Mouse (Mus musculus) neural tube, embryonic 13.5 days (tissue): Measurements from ENCODE around the gene AU021092. TPM values are rescaled to one million over a fixed set of nuclear protein-coding genes. Genes with fewer than 3 reads are reported as not detected.
A peak's percentile ranks its signal among the peaks of the same experiment; 100 is the strongest.

Experiments used
- ATAC-seq: fragments of 200-750 bp; cut with Nextera tagmentation; 2 replicates; pipeline ENCODE4 v1.8.0; 2017; ENCODE audit warnings: low read depth, mild to moderate bottlenecking, moderate TSS enrichment, moderate library complexity
- H3K27ac ChIP-seq: fragments of 300-500 bp; sonication (generic); replicated peaks from 2 replicates; pipeline ENCODE4 v1.5.1; 2015; ENCODE audit warnings: moderate library complexity, mild to moderate bottlenecking, inconsistent platforms
- H3K27me3 ChIP-seq: fragments of 300-500 bp; sonication (generic); 2 replicates; pipeline ENCODE4 v1.6.1; 2015; ENCODE audit warnings: mild to moderate bottlenecking, inconsistent platforms
- H3K36me3 ChIP-seq: fragments of 300-500 bp; sonication (generic); 2 replicates; pipeline ENCODE4 v1.6.1; 2015; ENCODE audit warnings: mild to moderate bottlenecking, inconsistent platforms
- H3K4me1 ChIP-seq: fragments of 300-500 bp; sonication (generic); replicated peaks from 2 replicates; pipeline ENCODE4 v1.6.1; 2015; ENCODE audit warnings: inconsistent platforms
- H3K4me2 ChIP-seq: fragments of 300-500 bp; sonication (generic); 2 replicates; pipeline ENCODE4 v1.6.1; 2015; ENCODE audit warnings: inconsistent platforms, mild to moderate bottlenecking, moderate library complexity
- H3K4me3 ChIP-seq: fragments of 300-500 bp; sonication (generic); 2 replicates; pipeline ENCODE4 v1.5.1; 2015; ENCODE audit warnings: mild to moderate bottlenecking, inconsistent platforms
- H3K9ac ChIP-seq: fragments of 300-500 bp; sonication (generic); 2 replicates; pipeline ENCODE4 v1.6.1; 2015; ENCODE audit warnings: moderate library complexity, mild to moderate bottlenecking, inconsistent platforms
- H3K9me3 ChIP-seq: fragments of 300-500 bp; sonication (generic); 2 replicates; pipeline ENCODE4 v1.6.1; 2016; ENCODE audit warnings: inconsistent platforms
- WGBS: fragments of 180-500 bp; shearing (Covaris S2); methylation state at CpG from one replicate; pipeline ENCODE4 v1.1.7; 2015; 5-methylcytosine and 5-hydroxymethylcytosine counted together
- polyA plus RNA-seq: library from polyadenylated mRNA; unstranded; fragments of >200 nt; fragmentation: Nextera tagmentation; extraction: Ambion mirVana; gene quantifications from 2 replicates; pipeline ENCODE4 v1.2.1, GENCODE M21; 2015

AU021092 gene
- polyA plus RNA-seq, 1 experiment from 2014 or later = 10.9 TPM

- Histone ChIP-seq H3K9ac (no peak overlapping the region), H3K4me1 (peaks cover 15% of the 10 kb centered on the region), H3K9me3 (no peaks in the 10 kb centered on the region), H3K27ac (no peak overlapping the region), H3K36me3 (no peaks in the 10 kb centered on the region), H3K4me3 (no peak overlapping the region), H3K4me2 (no peak overlapping the region), H3K27me3 (peaks cover 11% of the 10 kb centered on the region)
- 83% methylated on average over 5 of the region's 5 CpGs for WGBS
- no peak for ATAC-seq
Measured at GRCm38 (mm10) chr16:5206051-5206450, 16.0 kb downstream of the AU021092 start.

DNA sequence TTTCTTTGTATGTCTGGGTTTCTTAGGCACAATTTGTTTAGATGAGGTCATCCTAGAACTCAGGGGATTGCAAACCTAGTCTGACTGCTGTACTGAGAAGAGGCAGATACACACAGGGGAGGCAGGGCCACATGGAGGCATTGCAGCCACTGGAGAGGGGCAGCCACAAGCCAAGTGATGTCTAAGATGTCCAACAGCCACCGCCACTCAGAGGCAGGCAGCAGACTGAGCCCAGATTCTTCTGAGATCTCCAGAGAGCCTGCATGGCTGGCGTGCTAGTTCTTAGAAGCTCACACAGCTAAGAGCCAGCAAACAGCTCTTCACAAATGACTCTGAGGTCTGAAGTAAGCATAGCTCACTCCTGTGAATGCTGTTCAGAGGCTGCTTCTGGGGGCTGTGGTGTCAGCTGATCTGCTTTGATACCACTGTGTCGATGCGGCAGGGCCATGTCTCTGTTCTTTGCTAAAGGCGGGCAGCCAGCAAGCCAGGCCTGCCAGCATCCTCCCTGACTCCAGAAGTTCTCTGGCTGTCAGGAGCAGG lies 16.6 kb downstream of the AU021092 start:
- H3K36me3 ChIP-seq = no peaks in the 10 kb centered on the region
- no peak for ATAC-seq
- WGBS = 93% methylated on average over 5 of the region's 5 CpGs

DNA sequence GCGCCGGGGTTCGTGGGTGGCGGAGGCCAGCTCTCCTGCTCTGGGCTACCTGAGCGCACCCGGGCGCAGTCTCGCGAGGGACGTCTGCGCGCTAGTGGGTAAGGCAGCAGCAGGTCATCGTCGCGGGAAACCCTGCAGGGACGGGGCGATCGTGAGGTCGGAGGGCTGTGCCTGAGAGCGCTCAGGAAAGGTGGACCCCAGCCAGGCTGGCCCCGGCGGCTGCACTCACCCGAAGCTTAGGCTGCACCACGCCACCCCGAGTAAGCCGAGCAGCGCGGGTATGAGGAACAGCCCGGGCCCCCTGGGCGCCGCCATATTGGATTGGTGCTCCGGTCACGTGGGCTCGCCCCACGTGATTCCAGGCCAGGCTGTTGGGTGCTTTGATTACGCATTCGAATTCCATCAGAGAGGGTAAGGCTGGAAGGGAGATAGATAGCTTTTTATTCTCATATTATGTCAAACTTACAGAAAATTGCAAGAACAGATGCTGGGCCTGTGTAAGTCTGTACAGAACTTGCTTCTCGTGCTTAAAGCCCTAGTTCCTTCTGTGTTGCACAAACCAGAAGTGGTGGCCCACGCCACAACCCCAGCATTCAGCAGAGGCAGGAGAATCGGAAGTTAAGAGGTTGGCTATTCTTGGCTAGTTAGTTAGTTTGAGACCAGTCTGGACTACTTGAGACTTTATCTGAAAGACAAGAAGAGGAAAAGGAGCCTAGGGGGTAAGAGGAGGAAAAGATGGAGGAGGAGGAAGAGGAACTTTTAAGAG lies 18.2 kb downstream of the AU021092 start, which contains the start of gene Nagpa:
Gene Nagpa (minus strand): TSS at position 345 of the 766 bp plus-strand sequence.
- Histone ChIP-seq H3K27ac (no peak within 1 kb of the TSS), H3K27me3 (peaks cover 11% of the 10 kb centered on the region), H3K4me2 (peak within 1 kb of the TSS; percentile 95), H3K4me3 (peak within 1 kb of the TSS; percentile 81), H3K9ac (peak within 1 kb of the TSS; percentile 75), H3K4me1 (peaks cover 15% of the 10 kb centered on the region), H3K9me3 (no peaks in the 10 kb centered on the region), H3K36me3 (peaks cover 10% of the 10 kb centered on the region; the same call in 1 of the 2 replicates)
- ATAC-seq = peak; percentile 84
- 4% methylated on average over 40 of the region's 40 CpGs for WGBS

More for the DNA sequence above, 16.6 kb downstream of the AU021092 start:
- no peaks in the 10 kb centered on the region for H3K9me3 ChIP-seq
- H3K27me3 ChIP-seq = peaks cover 11% of the 10 kb centered on the region
- no peak overlapping the region for H3K9ac ChIP-seq
- H3K4me2 ChIP-seq = no peak overlapping the region
- no peak overlapping the region for H3K27ac ChIP-seq
- peaks cover 15% of the 10 kb centered on the region for H3K4me1 ChIP-seq
- no peak overlapping the region for H3K4me3 ChIP-seq

GRCm38 (mm10) chr16:5203200-5203599 lies 18.9 kb downstream of the AU021092 start:
- peak overlapping the region; percentile 81 for H3K4me3 ChIP-seq
- H3K27ac ChIP-seq = no peak overlapping the region
- H3K9ac ChIP-seq = peak overlapping the region; percentile 75
- peak overlapping the region; percentile 95 for H3K4me2 ChIP-seq
- H3K36me3 ChIP-seq = peaks cover 17% of the 10 kb centered on the region
- H3K27me3 ChIP-seq = peaks cover 11% of the 10 kb centered on the region
- H3K9me3 ChIP-seq = no peaks in the 10 kb centered on the region
- ATAC-seq = peak; percentile 58
- H3K4me1 ChIP-seq = peaks cover 15% of the 10 kb centered on the region
- WGBS = 2% methylated on average over 36 of the region's 36 CpGs

DNA sequence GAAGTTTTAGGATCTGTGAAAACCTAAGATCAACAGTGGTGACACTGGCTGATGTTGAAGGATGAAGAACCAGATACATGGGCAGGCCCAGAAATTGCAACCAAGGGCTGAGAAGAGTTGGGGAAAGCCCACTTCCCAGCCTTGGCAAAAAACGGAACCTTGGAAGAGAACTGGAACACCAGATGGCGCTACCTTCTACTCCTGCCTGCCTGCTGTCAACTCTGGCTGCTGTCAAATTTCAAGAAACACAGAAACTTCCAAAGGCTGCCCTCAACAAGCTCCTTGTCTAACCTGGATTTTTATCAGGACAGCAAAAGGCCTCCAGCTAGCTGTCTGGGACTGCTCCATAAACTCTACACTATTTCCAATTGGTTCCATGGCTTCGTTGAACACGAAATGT lies 19.4 kb downstream of the AU021092 start:
- ATAC-seq = no peak
- H3K27me3 ChIP-seq = peaks cover 11% of the 10 kb centered on the region
- H3K4me3 ChIP-seq = peak overlapping the region; percentile 81
- WGBS = 17% methylated on average over 4 of the region's 4 CpGs
- H3K9ac ChIP-seq = no peak overlapping the region; the same call in 1 of the 2 replicates
- peaks cover 15% of the 10 kb centered on the region for H3K4me1 ChIP-seq
- peak overlapping the region; percentile 95 for H3K4me2 ChIP-seq
- peaks cover 22% of the 10 kb centered on the region for H3K36me3 ChIP-seq
- H3K27ac ChIP-seq = no peak overlapping the region
- no peaks in the 10 kb centered on the region for H3K9me3 ChIP-seq

DNA sequence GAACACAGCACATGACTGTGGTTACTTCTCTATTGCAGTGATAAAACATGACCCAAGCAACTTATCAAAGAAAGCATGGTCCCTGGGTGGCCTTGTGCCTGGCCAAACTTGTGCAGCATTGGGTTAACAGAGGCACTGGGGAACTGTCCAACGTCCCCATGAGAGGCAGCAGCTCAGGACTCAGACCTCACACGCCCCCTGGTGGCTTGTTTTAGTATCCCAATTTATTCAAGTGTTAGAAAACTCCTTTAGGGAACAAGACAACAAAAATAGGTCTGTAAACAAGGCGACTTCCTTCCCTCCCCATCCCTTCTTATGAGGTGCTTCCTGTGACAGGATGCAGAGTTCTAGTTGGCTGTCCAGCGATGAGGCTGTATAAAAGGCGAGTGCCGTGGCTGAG lies 27.0 kb downstream of the AU021092 start:
- H3K9me3 ChIP-seq = no peaks in the 10 kb centered on the region
- no peak overlapping the region for H3K9ac ChIP-seq
- no peak overlapping the region for H3K27ac ChIP-seq
- no peaks in the 10 kb centered on the region for H3K4me1 ChIP-seq
- H3K4me3 ChIP-seq = no peak overlapping the region
- H3K36me3 ChIP-seq = peaks cover 30% of the 10 kb centered on the region
- 30% methylated on average over 6 of the region's 6 CpGs for WGBS
- no peak for ATAC-seq
- H3K4me2 ChIP-seq = no peak overlapping the region
- H3K27me3 ChIP-seq = no peaks in the 10 kb centered on the region

DNA sequence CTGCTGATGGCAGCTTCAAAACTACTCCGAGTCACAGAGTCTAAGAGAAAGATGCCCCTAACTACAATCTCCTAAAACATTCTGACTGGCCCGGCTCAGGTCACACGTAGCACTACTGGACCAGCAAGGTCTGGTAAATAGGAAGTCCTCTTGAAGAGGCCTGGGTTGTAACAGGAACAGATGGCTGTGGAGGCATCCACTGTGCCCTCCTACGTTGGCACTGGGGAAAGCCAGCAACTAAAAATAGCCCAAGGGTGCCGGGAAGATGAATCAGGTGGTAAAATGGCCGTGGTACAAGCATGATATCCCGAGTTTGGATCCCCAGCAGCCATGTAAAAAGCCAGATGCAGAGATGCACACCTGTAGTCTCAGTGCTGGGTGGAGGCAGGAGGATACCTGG lies 35.9 kb downstream of the AU021092 start:
- Histone ChIP-seq H3K27me3 (0 out of 2 replicates have a peak, but pooled peaks cover 8% of the 10 kb centered on the region), H3K27ac (no peak overlapping the region), H3K36me3 (no peaks in the 10 kb centered on the region), H3K4me1 (no peaks in the 10 kb centered on the region), H3K9me3 (no peaks in the 10 kb centered on the region), H3K4me3 (no peak overlapping the region), H3K9ac (no peak overlapping the region), H3K4me2 (no peak overlapping the region)
- no peak for ATAC-seq
- 82% methylated on average over 7 of the region's 7 CpGs for WGBS

DNA sequence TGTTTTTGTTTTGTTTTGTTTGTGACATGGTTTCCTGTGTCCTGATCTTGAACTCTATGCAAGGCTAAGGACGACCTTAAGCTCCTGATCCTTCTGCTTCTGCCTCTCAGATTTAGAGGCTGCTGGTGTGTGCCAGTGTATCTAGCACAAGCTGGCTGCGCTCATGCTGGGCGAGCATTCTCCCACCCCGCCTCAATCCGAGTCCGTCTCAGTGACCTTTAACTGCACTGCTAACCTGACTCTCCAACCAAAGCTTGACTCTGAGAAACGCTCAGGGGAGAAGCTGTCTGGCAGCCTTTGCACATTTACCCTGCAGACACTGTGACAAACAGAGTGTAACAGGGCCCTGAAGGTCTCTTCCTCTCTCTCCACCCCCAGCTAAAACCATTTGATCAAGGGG lies 36.4 kb downstream of the AU021092 start:
- 58% methylated on average over 7 of the region's 7 CpGs for WGBS
- Histone ChIP-seq H3K9ac (no peak overlapping the region), H3K4me1 (no peaks in the 10 kb centered on the region), H3K4me3 (no peak overlapping the region), H3K27me3 (0 out of 2 replicates have a peak, but pooled peaks cover 8% of the 10 kb centered on the region), H3K27ac (no peak overlapping the region), H3K36me3 (no peaks in the 10 kb centered on the region), H3K9me3 (no peaks in the 10 kb centered on the region), H3K4me2 (no peak overlapping the region)
- ATAC-seq = no peak

DNA sequence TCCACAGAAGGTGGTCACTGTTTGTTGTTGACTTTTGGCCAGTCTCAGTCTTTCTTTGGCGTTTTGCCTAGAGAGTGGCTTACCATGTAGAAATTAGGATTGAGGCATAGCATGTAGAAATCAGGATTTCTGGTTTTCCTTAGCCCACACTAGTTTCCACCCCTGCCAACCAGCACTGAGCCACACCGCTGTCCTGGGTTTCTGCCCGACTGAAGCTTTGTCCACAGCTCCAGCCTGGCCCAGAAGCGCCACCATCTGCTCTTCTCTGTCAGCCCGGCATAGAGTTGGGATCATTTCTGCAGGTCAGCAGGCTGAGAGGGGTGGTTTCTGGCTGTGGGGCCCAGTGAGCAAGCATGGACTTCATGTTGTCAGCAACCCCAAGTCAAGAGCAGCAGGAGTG lies 37.1 kb downstream of the AU021092 start:
- Histone ChIP-seq H3K27ac (no peak overlapping the region), H3K4me2 (no peak overlapping the region), H3K36me3 (no peaks in the 10 kb centered on the region), H3K4me1 (no peaks in the 10 kb centered on the region), H3K9ac (no peak overlapping the region), H3K4me3 (no peak overlapping the region), H3K9me3 (no peaks in the 10 kb centered on the region), H3K27me3 (0 out of 2 replicates have a peak, but pooled peaks cover 8% of the 10 kb centered on the region)
- 94% methylated on average over 5 of the region's 5 CpGs for WGBS
- no peak for ATAC-seq

GRCm38 (mm10) chr16:5184101-5184500 lies 38.0 kb downstream of the AU021092 start:
- 77% methylated on average over 8 of the region's 8 CpGs for WGBS
- no peak for ATAC-seq
- no peaks in the 10 kb centered on the region for H3K4me1 ChIP-seq
- 0 out of 2 replicates have a peak, but pooled peaks cover 3% of the 10 kb centered on the region for H3K27me3 ChIP-seq
- no peak overlapping the region for H3K9ac ChIP-seq
- H3K4me2 ChIP-seq = no peak overlapping the region
- H3K27ac ChIP-seq = no peak overlapping the region
- no peaks in the 10 kb centered on the region for H3K9me3 ChIP-seq
- H3K4me3 ChIP-seq = no peak overlapping the region
- H3K36me3 ChIP-seq = no peaks in the 10 kb centered on the region

GRCm38 (mm10) chr16:5183310-5183975 lies 38.7 kb downstream of the AU021092 start:
- no peak overlapping the region for H3K4me2 ChIP-seq
- no peak for ATAC-seq
- H3K27ac ChIP-seq = no peak overlapping the region
- H3K4me3 ChIP-seq = no peak overlapping the region
- no peaks in the 10 kb centered on the region for H3K9me3 ChIP-seq
- H3K27me3 ChIP-seq = 0 out of 2 replicates have a peak, but pooled peaks cover 3% of the 10 kb centered on the region
- no peaks in the 10 kb centered on the region for H3K36me3 ChIP-seq
- WGBS = 81% methylated on average over 18 of the region's 18 CpGs
- no peak overlapping the region for H3K9ac ChIP-seq
- H3K4me1 ChIP-seq = no peaks in the 10 kb centered on the region

DNA sequence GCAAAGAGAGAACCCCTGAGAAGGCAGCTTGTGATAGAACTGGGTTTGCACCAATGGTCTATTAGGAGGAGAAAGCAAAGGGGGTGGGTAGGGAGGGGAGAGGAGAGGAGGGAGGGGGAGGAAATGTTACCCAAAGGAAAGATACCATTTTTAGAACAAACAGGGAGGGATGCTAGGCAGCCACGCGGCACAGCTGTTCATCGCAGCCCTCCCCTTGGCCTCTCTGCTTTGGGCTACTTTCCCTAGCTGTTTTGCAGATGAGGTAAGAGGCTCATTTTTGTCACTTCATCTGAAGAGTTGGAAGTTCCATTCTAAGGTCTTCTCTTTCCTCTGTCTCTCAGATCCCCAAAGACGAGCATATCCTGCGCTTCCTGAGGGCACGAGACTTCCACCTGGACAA lies 49.5 kb downstream of the AU021092 start:
- no peak overlapping the region for H3K4me2 ChIP-seq
- 94% methylated on average over 6 of the region's 6 CpGs for WGBS
- no peaks in the 10 kb centered on the region for H3K9me3 ChIP-seq
- ATAC-seq = no peak
- H3K36me3 ChIP-seq = no peaks in the 10 kb centered on the region
- no peak overlapping the region for H3K9ac ChIP-seq
- no peak overlapping the region for H3K27ac ChIP-seq
- no peaks in the 10 kb centered on the region for H3K4me1 ChIP-seq
- no peak overlapping the region for H3K4me3 ChIP-seq
- no peaks in the 10 kb centered on the region for H3K27me3 ChIP-seq
